Mouse (Mus musculus): ENCODE results near the gene Psd4. TPM values are rescaled to one million over a fixed set of nuclear protein-coding genes. Genes with fewer than 3 reads are reported as not detected.

The Psd4 gene
- polyA plus RNA-seq, 1 experiment, result 0.94 TPM

DNA sequence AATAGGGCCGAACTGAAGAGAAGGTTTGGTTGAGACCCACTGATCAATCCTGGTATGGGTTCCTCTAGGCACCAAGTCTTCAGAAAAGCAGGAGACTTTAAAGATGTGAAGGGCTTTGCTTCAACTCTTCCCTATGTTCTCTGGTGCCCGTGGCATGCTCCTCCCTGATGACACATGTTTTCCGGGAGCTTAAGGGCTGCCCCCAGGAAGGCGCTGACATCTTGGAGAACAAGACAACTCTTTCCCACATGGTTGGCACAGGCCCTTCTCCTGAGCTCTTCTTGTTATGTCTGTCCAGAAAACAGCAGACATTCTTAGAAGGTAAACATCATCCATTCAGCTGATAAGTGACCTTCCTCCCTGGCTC lies 498 bp downstream of the Psd4 start:
- H3K36me3 ChIP-seq (ENCODE audit: control insufficient read depth, insufficient read depth, low read length), result no peaks in the 10 kb centered on the region
- H3K4me3 ChIP-seq (ENCODE audit: control insufficient read depth, low read depth, low read length), result no peak overlapping the region
- H3K27me3 ChIP-seq (ENCODE audit: control insufficient read depth, insufficient read depth, low read length), result no peaks in the 10 kb centered on the region
- TF ChIP-seq POLR2A (IDR thresholded peaks at IDR 0.05; ENCODE audit: control insufficient read depth, low read depth, low read length), result no peak
- TF ChIP-seq CTCF (IDR thresholded peaks at IDR 0.05; ENCODE audit: control insufficient read depth, insufficient read depth, insufficient replicate concordance, low read depth, low read length), result no peak
- peaks cover 5% of the 10 kb centered on the region for H3K4me1 ChIP-seq (ENCODE audit: control insufficient read depth, insufficient read depth, low read length)
- no peak overlapping the region for H3K27ac ChIP-seq (ENCODE audit: control insufficient read depth, insufficient read depth, low read depth, low read length)

DNA sequence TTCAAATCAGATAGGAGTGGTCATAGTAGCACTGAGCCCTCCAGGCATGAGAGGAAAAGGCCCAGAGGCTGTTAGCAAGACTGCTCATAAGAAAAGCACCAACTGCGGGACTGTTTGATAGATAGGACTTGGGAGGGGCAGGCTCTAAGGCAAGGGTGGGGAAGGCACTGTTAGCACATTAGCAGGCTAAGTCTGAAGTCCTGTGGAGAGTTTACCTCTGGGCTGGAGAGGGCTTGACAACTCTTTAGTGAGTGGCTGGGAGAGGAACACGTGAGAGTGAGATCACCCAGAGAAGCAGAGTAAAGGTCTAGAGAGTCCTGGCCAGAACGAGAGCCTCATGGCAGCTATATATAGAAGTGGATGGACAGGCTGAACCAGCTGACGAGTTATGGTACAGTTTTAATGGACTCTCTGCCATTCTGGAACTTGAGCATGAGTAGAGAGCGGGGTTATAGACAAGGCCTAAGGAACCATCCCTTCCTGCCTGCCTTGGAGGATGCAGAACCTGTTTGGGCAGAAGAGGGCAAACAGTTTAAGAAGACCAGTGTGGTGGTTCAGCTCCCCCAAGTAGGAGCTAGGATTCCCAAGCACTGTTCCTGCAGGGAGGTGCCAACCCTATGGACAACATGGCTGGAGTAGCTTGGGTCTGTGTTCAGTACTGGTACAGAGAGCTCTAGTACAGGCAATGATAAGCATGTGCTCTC lies 11.5 kb downstream of the Psd4 start:
- Histone ChIP-seq H3K27me3 (ENCODE audit: control insufficient read depth, insufficient read depth, low read length) (no peaks in the 10 kb centered on the region), H3K4me3 (ENCODE audit: control insufficient read depth, low read depth, low read length) (no peak overlapping the region), H3K36me3 (ENCODE audit: control insufficient read depth, insufficient read depth, low read length) (no peaks in the 10 kb centered on the region), H3K27ac (ENCODE audit: control insufficient read depth, insufficient read depth, low read depth, low read length) (no peak overlapping the region), H3K4me1 (ENCODE audit: control insufficient read depth, insufficient read depth, low read length) (no peaks in the 10 kb centered on the region)
- TF ChIP-seq POLR2A (IDR thresholded peaks at IDR 0.05; ENCODE audit: control insufficient read depth, low read depth, low read length), result no peak

DNA sequence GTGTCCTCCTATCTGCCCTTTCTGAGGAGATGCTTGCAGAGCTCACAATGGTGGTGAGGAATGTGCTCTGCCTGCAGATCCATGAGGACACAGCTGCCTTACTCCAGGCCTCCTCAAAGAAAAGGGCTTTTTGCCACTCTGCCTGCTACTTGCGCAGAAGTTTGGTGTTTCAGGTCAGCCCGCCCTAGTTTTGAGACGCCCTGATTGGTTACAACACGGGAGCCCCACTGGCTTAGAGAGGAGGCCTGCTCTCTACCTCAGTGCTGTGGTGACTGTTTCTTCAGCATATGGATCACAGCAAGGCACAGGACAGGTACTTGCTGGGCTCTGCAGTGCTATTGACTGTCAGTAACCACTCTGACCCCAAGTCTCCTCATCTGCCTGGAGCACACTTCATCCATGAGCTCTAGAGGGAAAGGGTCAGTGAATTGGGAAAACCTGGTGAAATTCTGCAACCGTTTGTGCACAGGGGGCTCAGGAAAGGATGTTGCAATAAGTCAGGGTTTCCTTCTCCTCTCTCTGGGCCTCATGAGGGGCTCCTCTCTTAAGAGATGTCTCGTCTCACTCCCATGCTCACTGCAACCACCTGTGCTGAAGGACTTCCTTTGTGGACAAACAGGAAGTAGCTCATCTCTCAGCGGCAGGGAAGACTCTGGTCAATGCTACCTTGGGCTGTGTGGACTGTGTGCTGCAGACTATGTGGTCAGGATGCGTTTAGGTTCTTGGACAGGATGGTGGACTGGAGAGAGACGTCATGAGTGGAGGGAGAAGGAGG lies 15.3 kb downstream of the Psd4 start:
- H3K27ac ChIP-seq (ENCODE audit: control insufficient read depth, insufficient read depth, low read depth, low read length), result no peak overlapping the region
- H3K4me1 ChIP-seq (ENCODE audit: control insufficient read depth, insufficient read depth, low read length), result peaks cover 2% of the 10 kb centered on the region; the same call in 1 of the 2 replicates
- H3K4me3 ChIP-seq (ENCODE audit: control insufficient read depth, low read depth, low read length), result no peak overlapping the region
- no peak for TF ChIP-seq CTCF (IDR thresholded peaks at IDR 0.05; ENCODE audit: control insufficient read depth, insufficient read depth, insufficient replicate concordance, low read depth, low read length)
- TF ChIP-seq POLR2A (IDR thresholded peaks at IDR 0.05; ENCODE audit: control insufficient read depth, low read depth, low read length), result no peak
- no peaks in the 10 kb centered on the region for H3K27me3 ChIP-seq (ENCODE audit: control insufficient read depth, insufficient read depth, low read length)
- H3K36me3 ChIP-seq (ENCODE audit: control insufficient read depth, insufficient read depth, low read length), result no peaks in the 10 kb centered on the region

DNA sequence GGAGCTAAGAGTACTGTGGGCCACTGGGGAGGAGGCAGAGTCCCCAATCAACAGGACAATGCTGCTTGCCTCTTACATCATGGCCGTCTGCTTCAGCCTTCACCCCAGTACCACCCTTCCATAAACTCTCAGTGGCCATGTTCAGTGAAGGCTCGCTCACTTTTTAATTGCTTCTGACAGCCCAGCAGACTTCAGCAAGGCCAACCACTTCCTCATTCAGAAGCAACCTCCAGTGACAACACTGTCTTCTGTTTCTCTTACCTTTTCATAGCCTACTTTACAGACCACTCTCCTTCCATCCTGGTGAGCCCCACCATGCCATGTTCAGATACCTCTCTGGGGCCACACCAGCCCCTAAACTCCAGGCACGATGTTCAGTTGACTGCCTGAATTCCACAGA lies 16.3 kb downstream of the Psd4 start:
- H3K4me3 ChIP-seq (ENCODE audit: control insufficient read depth, low read depth, low read length), result no peak overlapping the region
- no peaks in the 10 kb centered on the region for H3K36me3 ChIP-seq (ENCODE audit: control insufficient read depth, insufficient read depth, low read length)
- TF ChIP-seq CTCF (IDR thresholded peaks at IDR 0.05; ENCODE audit: control insufficient read depth, insufficient read depth, insufficient replicate concordance, low read depth, low read length) (no peak), POLR2A (IDR thresholded peaks at IDR 0.05; ENCODE audit: control insufficient read depth, low read depth, low read length) (no peak)
- peaks cover 2% of the 10 kb centered on the region; the same call in 1 of the 2 replicates for H3K4me1 ChIP-seq (ENCODE audit: control insufficient read depth, insufficient read depth, low read length)
- no peaks in the 10 kb centered on the region for H3K27me3 ChIP-seq (ENCODE audit: control insufficient read depth, insufficient read depth, low read length)
- H3K27ac ChIP-seq (ENCODE audit: control insufficient read depth, insufficient read depth, low read depth, low read length), result no peak overlapping the region

DNA sequence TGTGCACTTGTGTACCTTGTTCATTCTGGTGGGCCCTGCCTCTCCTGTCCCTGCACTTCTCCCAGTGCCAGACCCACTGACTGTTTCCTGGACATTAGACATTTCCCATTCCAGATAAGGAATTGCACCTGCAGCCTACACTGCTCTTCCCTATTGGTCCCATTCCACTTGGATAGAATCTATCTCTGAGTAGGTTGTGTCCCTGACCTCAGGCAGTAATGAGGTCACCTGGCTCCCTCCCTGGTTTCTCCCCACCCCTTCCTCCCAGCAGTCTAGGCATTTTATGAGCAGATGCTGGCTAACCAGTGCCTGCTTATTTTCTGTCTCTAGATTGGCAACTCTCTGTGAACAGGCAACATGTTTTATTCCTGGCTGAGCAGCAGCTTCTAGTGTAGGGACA lies 17.0 kb downstream of the Psd4 start:
- TF ChIP-seq POLR2A (IDR thresholded peaks at IDR 0.05; ENCODE audit: control insufficient read depth, low read depth, low read length) (no peak), CTCF (IDR thresholded peaks at IDR 0.05; ENCODE audit: control insufficient read depth, insufficient read depth, insufficient replicate concordance, low read depth, low read length) (no peak)

DNA sequence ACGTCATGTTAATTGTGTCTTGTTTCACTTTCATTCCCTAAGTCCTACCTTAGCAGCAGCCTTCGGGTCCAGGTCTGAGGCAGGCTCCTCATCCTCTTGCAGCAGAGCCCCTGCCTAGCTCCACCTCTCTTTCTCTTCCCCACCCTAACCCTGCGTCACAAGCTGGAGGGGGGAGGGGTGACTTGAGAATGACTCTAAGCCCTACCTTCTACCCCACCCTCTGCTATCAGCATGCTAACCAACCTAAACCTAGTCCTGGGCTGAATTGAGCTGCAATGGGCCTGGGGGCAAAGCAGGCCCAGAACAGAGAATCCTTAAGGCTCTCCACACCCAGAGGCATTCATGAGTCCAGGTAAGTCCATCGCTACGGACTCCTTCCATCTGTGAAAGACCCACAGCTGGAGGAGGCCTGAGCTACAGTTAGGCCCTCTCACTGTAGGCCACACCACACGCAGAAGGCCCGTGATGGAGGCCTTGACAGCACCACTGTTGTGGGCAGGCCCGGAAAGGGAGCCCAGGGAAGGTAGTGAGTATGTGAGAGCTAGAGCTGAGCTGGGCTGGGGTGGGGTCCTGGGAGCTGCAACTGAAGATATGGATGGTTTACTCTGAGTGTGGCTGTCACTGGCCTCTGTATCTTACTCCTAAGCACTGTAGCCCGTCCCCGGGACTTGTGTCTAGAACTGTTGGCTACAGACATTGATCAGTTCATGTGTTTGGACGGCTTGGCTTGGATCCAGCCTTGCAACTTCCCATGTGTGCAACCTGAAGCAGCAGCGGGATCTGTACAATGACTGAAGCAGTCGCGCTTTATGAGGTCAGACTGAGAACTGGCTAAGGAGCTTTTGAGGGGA lies 18.0 kb downstream of the Psd4 start:
- no peak for TF ChIP-seq POLR2A (IDR thresholded peaks at IDR 0.05; ENCODE audit: control insufficient read depth, low read depth, low read length)
- no peak for TF ChIP-seq CTCF (IDR thresholded peaks at IDR 0.05; ENCODE audit: control insufficient read depth, insufficient read depth, insufficient replicate concordance, low read depth, low read length)
- no peaks in the 10 kb centered on the region for H3K27me3 ChIP-seq (ENCODE audit: control insufficient read depth, insufficient read depth, low read length)
- H3K36me3 ChIP-seq (ENCODE audit: control insufficient read depth, insufficient read depth, low read length), result no peaks in the 10 kb centered on the region
- peaks cover 2% of the 10 kb centered on the region; the same call in 1 of the 2 replicates for H3K4me1 ChIP-seq (ENCODE audit: control insufficient read depth, insufficient read depth, low read length)
- H3K27ac ChIP-seq (ENCODE audit: control insufficient read depth, insufficient read depth, low read depth, low read length), result no peak overlapping the region
- no peak overlapping the region for H3K4me3 ChIP-seq (ENCODE audit: control insufficient read depth, low read depth, low read length)

More for the DNA sequence above, 17.0 kb downstream of the Psd4 start:
- H3K36me3 ChIP-seq (ENCODE audit: control insufficient read depth, insufficient read depth, low read length), result no peaks in the 10 kb centered on the region
- peaks cover 2% of the 10 kb centered on the region; the same call in 1 of the 2 replicates for H3K4me1 ChIP-seq (ENCODE audit: control insufficient read depth, insufficient read depth, low read length)
- no peak overlapping the region for H3K27ac ChIP-seq (ENCODE audit: control insufficient read depth, insufficient read depth, low read depth, low read length)
- no peak overlapping the region for H3K4me3 ChIP-seq (ENCODE audit: control insufficient read depth, low read depth, low read length)
- no peaks in the 10 kb centered on the region for H3K27me3 ChIP-seq (ENCODE audit: control insufficient read depth, insufficient read depth, low read length)
